Mouse (Mus musculus) embryonic fibroblast, embryonic 13.5 days (primary cell): ENCODE results near the gene Cxcr4.

Experiments used
- CTCF ChIP-seq: IDR thresholded peaks from 2 replicates; pipeline ENCODE4 v1.5.1; 2011; ENCODE audit warnings: mild to moderate bottlenecking, control low read depth, low read length, moderate library complexity, borderline replicate concordance; ENCODE audit not compliant: insufficient read depth
- POLR2A ChIP-seq: IDR thresholded peaks from 2 replicates; pipeline ENCODE4 v1.6.1; 2011; ENCODE audit warnings: low read depth, mild to moderate bottlenecking, control low read depth, low read length, moderate library complexity

GRCm38 (mm10) chr1:128590816-128591720, 1.0 kb downstream of the Cxcr4 start:
- no peak for TF ChIP-seq CTCF
- TF ChIP-seq POLR2A, result no peak
